Mouse (Mus musculus): ENCODE measurements around the gene Mrpl21.
A peak's percentile ranks its signal among the peaks of the same experiment; 100 is the strongest.

Gene Mrpl21

DNA sequence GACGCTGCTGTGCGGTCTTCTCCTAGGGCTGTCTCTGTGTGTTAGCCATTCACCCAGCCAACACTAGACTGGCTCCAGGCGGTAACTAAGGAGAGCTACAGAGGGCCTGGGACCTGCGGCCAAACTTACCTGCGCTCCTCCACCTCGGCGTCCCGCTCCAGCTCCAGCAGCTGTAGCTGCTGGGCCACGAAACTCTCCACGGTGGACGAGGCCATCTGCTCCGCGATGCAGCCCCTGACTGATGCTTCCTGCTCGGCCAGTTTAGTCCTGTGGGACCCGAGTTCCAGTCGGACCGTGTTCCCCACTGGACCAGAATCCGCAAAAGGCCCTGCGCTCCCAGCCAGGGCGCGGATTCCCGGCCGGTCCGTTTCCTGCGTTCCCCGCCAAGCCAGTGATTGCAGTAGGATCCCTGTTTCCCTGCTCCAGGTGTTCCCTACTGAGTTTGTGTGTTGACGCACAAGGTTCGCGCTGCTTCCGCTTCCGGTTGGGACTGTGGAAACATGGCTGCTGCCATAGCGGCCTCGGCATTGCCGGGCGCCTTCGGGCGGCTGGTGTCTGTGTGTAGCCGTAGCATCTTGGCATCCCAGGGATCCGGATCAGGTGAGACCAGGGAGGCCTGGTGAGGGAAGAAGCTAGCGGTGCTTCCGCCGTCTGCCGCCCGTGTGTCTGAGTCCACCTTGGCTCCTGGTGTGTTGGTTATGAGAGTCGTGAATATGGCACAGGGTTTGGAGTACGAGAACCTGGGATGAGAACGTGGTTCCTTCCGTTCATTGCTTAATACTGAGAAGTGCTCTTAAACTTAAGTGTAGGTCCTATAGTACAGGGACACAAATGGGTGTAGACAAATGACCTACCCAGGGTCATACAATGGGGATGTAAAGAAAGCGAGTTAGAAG, at the start of gene Mrpl21, which contains the start of gene Ighmbp2:
Gene Mrpl21, plus strand, starts transcription at position 330 of the 896 bp plus-strand sequence.
Gene Ighmbp2, minus strand, starts transcription at position 446 of the 896 bp plus-strand sequence.
- DNase-seq (ENCODE audit: extremely low spot score, low spot score), result peak; percentile 93

DNA sequence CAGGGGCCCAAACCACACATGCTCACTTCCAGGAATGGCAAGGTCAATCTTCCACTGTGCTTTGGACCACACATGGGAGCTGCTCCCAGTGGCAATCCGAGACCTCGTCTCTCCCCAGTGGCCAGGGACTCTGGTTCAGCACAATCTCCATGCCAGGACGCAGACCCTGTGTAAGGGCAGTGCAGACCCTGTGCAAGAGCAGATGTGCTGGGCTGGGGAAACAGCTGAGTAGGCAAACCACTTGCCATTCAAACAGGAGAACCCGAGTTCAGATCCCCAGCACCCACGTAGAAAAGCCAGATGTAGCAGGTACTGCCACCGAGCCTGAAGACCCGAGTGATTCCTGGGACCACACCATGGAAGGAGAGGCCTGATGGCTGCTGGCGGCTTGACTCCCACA, 22.7 kb upstream of the Mrpl21 start:
- DNase-seq (ENCODE audit: extremely low spot score, low spot score), result peak; percentile 9

DNA sequence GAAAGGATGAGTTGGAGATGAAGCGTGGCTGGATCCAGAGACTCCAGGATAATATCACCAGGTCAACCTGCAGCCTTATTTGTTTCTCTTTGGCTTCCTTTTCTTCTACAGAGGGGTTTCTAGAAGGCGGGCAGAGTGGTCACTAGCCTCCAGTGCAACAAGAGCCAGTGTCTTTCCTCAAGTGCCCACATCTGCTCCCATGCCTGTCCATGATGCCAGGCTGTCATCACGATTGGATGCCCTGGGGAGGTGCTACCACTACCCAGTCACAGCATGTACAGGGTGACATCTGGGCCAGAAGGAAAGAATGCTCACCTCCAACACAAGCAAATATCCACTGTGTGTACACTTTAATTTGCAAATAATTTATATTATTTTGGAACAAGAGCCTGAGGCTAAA, 22.1 kb upstream of the Mrpl21 start:
- peak; percentile 9 for DNase-seq (ENCODE audit: extremely low spot score, low spot score)

DNA sequence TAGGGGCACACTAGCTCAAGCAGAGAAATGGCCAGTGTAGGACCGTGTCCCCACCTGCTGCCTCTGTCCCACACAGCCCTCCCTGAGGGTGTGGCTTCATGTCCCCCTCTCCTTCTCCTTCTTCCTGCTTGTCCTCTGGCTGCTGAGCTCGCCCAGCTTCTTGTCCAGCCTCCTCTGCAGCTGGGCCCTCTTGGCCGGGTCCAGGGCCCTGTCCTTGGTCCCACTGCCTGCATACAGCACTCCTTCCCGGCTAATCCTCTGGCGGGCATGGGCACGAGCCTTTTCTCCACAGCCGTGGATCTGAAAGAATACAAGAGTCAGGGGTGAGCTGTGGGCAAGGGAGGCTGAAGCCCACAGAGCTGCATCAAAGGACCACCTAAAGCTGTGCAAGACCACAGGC, 21.4 kb upstream of the Mrpl21 start:
- DNase-seq (ENCODE audit: extremely low spot score, low spot score), result no peak

DNA sequence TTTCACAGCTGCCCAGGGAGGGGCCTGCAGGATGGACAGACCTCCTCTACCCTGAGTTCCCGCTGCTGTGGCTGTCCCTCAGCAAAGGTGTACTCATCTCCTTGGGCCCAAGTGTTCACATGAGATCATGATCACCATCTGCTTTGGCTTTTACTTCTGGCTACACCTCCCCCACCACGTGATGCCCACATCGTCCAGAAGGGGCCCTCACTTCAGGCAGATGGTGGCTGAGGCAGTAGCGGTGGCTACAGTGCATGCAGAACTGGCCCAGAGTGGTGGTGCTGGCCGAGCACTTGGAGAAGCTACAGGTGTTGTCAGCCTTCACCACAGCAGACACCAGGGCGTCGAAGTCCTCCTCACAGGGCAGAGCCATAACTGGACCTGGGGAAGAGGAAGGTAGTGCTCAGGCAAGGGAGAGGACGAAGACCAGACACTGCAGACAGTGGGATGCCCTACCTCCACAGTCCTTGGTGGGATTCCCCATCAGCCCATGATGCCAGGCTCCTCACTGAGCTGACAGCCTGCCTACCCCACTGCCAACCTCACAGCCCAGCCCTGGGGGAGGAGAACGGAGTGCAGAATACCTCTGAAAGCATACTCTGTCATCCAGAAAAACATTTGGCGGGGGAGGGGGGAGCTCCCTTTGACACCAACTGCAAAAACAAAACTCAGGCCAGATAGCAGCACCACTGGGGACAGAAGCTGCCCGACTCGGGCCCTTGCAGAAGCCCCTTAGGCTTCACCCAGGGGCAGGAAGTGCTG, 20.8 kb upstream of the Mrpl21 start:
- DNase-seq (ENCODE audit: extremely low spot score, low spot score), result no peak

DNA sequence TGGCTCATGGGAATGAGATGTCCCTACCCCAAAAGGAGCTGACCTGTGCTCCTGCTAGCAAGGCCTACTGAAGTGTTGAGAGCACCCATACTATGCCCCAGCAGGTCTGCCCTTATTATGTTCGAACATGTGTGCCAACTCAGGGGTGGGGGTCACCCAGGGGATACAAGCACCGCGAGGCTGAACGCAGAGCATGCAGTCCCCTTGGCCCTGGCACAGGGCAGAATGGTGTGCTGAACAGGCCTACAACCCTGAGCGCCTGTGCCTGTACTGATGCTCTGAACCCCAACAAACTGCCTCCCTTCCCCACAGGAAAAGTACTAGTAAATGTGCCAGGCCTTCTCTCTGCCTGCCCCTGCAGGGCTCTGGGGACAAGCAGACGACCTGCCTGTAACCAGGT, 18.4 kb upstream of the Mrpl21 start:
- DNase-seq (ENCODE audit: extremely low spot score, low spot score), result peak; percentile 10

DNA sequence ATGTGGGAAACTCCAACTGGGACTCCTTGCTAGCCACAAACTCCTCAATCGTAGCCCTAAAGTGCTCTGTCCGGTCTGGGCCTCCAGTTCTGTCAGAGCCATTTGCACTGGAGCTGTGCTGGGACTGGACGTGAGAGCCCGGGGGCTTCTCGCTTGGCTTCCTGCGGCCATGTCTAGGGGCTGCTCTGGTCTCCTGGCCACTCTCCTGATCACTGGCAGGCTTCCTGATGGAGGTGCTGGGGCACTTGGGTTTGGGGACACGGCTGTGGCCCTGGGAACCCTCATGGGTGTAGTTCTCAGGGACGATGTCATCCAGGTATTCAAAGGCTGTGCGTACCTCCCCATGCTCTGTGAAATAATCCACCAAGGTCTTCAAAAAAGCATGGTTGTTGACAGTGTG, 17.5 kb upstream of the Mrpl21 start:
- no peak for DNase-seq (ENCODE audit: extremely low spot score, low spot score)

DNA sequence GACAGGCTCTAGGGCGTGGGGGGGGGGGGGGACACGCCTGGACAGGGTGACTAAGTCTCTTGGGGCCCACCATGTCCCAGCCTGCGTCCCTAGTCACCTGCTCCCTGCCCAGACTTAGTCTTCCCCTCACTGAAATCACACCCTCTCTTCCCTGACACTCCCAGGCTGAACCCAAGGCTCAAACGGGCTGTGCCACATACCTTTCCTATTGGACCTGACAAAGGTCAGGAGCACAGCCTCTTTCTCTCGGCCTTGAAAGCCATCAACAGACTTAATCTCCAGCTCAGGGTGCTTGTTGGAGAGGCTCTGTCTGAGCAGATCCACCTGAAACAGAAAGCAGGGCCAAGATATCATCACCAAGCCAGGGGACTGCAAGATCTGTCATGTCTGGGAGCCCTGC, 16.6 kb upstream of the Mrpl21 start:
- DNase-seq (ENCODE audit: extremely low spot score, low spot score), result no peak

DNA sequence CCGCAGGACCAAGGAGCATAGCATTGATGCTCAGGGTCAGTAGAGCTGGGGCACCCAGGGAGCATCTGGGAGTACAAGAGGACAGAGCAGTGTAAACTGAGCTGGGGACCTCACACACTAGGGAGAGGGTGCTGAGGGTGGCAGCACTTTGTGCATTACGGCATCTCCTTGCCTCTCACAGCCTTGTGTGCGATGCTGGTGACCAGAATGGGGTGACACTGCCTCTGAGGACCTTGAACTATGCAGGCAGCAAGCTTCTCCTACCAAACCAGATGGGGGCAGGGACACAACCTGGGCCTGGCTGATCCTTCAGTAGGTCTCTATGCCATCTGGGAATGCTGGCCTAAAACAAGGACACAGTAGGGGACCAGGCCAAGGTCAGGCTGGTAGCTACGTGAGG, 16.0 kb upstream of the Mrpl21 start:
- no peak for DNase-seq (ENCODE audit: extremely low spot score, low spot score)

DNA sequence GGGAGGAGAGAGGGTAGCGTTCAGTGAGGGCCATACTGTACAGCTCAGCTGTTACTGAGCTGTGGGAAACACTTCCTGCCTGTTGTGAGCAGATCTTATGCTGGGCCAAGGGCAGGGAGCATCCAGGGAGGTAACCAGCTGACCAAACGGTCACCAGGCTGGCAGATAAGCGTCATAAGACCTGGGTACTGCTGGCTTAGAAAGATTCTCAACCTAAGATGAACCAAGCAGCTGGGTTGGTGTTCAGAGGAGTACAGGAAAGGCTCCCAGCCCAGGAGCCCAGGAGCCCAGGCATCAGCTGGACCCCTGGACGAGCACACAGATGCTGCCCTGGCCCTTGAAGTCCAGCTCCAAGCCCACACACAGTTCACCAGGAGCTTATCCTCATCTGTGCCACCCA, 15.4 kb upstream of the Mrpl21 start:
- DNase-seq (ENCODE audit: extremely low spot score, low spot score), result no peak

DNA sequence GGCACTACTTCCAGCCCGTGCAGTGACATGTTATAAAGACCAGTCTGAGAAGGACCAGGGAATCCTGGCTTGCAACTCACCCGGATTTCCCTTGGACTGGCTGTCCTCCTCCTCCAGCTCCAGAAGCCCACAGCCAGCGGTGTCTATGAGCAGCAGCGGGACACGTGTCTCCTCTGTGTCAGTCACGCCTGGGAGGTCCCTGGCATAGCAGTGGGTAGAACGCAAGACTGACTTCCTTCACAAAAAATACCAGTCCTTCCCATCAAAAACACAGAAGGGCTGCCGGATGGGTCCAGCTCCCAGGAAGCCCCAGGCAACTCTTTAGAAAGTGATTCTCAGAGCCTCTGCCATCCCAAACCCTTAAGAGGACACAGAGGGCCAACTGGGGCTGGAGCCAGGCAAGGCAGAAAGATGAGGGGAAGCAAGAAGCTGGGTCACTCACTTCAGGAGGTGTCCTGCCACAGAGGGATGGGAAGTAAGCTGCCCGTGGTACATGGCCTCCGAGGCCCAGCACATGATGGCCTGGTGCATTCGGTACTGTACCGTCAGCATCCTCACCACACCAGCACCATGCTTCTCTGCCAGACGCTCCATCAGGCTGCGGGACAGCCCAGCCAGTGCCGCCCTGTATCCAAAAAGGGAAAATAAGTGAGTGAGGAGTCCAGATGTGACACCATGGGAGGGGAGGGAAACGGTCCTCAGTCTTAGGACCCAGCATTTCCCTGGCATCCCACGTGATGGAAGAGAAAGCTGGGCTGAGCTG, 14.3 kb upstream of the Mrpl21 start:
- no peak for DNase-seq (ENCODE audit: extremely low spot score, low spot score)

DNA sequence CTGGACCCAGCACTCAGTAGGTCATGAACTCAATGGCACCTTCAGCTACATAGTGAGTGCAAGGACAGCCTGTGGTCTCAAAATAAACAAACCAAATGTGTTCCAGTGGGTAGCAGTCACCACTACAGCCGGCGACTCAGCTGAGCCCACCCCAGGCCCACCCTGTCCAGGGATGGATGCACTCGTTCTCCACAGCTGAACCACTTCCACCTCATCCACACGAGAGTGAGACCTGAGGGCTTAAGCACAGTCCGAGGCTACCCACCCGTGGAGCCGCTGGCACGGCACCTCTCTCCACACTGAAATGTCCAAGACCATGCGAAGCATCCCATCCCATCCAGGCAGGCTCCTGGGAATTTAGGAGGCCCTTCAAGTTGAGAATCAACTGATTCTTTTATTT, 13.4 kb upstream of the Mrpl21 start:
- DNase-seq (ENCODE audit: extremely low spot score, low spot score), result no peak

DNA sequence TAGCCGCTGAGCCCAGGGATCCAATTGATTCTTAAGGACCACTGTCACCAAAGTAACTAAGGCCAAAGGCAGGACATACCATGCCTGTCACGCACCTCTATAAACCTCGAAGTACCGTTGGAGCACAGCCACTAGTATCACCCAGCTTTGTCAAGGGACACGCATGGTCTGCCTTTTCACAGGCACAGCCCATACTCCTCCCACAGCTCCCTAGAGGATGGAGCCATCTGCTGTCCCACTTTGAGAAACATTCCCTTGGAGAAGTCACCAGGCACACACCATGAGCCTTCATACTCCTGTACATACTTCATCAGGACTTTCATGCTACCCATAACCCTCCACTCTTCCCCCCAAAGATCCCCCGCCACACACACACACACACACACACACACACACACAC, 12.9 kb upstream of the Mrpl21 start:
- no peak for DNase-seq (ENCODE audit: extremely low spot score, low spot score)

DNA sequence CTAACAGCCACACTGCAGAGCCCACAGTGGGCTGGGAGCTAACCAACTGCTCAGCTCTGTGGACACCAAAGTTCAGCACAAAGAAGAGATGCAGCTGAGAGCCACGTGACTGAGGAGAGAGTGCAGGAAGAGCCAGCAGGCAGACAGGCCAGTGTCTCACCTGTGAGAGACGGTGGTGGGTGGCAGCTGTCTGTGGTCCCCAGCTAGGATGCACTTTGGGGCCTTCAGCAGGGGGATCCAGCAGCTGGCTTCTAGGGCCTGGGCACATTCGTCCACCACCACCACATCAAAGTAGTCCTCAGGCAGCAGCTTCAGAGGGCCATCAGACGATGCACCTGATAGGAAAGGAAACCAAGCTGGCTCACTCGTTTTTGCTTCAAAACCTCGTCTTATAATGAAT, 11.3 kb upstream of the Mrpl21 start:
- DNase-seq (ENCODE audit: extremely low spot score, low spot score), result no peak

DNA sequence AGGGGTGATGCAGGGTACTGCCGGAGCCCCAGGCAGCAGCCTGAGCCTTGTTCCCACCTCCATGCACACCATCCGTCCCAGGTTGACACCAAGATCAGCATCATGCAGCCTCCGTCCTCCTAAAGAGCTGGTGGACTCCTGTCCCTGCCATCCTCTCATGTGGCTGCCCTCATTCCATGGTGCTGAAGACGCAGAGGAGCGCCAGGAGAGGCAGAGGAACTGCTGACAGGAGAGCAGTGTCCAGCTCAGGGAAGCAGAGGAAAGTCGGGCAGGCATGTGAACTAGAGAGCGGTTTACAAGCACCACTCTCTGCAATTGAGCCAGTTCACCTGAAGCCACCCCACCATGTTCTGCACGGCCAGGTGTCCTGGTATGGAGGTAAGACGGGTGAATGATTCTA, 9.4 kb upstream of the Mrpl21 start:
- DNase-seq (ENCODE audit: extremely low spot score, low spot score), result no peak

DNA sequence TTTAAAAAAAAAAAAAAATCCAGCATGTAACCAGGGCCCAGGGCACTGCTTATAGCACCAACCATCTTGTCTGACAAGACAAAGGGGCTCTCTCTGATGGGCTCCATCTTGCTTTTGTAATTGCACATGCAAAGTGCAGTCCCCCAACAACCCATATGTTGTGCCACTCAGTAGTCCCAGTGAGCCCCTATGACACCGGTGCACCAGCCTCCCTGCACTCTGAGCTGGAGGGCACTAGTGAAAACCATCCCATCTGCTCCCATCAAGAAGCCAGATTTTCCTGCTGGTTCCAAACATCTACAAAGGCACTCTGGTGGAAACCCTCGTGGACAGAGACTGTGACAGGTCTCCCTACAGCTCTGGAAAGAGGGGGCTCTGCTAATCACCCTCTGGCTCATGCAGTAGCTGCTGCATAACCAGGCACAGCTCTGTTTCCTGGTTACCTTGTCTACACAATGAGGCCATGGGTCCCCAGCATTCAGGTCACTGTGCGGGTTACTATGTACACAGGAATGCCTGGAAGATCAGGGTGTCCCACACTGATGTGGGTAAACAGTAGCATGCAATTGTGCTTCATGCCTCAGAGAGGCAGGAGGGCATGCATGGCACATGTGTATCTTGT, 6.8 kb upstream of the Mrpl21 start:
- no peak for DNase-seq (ENCODE audit: extremely low spot score, low spot score)

DNA sequence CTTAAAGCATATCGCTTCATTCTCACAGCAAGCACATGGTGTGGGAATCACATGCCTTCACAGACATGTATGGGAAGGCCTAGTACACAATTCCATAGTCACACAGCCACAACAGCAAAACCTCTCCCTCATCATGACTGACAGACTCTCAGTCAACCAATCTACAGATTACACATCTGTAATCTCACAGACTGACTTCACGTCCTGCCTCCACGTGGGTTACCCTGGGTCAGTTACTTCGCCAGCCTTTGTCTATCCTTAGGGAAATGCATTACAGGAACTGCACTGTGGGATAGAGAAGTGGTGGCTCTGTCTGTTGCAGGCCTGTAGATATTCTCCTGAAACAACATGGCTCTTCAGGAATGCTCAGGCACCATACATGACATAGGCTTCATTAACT, 815 bp upstream of the Mrpl21 start:
- no peak for DNase-seq (ENCODE audit: extremely low spot score, low spot score)

DNA sequence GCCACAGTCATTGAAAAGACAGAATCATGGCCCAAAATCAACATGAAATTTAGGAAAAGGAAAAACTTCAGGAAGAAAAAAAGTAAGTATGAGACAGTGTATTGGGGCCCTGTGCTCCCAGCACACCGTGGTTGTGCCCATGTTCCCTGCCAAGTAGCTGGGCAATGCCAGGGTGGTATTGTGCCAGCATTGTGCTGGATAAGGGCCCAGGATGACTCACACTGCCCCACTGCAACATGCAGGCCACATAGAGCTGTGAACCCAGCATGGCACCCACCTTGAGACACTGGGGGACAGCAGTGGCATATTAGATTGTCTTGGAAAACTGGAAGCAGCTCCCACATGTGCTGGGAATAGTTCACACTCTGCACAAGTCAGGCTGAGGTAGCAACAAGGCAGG, 6.3 kb downstream of the Mrpl21 start:
- no peak for DNase-seq (ENCODE audit: extremely low spot score, low spot score)

DNA sequence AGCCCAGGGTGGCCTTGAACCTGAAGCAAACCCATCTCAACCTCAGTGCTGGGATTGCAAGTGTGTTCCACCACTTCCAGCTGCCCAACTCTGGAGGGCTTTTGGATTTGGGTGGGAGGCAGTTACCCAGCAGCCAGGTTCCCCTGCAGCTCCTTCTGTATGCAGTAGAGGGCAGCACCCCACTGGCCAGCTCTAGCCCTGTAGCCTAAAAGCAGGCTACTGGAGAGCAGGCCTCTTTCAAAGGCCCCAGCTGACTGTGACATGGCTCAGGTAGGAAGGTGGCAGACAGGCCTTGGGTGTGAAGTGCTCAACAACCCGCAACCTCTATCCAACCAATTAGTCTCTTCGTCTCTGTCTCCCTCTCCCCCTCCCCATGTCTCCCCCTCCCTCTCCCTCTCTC, 9.3 kb downstream of the Mrpl21 start:
- DNase-seq (ENCODE audit: extremely low spot score, low spot score), result peak; percentile 47

DNA sequence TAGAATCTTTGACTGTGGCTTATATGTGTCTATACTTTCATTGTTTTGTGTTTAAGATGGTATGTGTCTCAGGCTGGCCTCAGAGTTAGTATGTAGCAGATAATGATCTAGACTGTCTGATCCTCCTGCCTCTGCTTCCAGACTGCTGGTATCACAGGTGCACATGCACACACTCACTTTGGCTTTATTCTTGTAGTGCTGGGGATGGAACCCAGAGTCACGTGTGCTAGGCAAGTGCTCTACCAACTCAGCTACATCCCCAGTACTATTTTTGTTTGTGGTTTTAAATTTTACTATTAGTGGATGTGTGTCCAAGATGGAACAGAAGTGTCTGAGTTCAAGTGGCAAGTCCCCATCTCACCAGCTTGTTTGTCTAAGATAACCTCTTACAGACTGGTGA, 10.3 kb downstream of the Mrpl21 start:
- DNase-seq (ENCODE audit: extremely low spot score, low spot score), result no peak

DNA sequence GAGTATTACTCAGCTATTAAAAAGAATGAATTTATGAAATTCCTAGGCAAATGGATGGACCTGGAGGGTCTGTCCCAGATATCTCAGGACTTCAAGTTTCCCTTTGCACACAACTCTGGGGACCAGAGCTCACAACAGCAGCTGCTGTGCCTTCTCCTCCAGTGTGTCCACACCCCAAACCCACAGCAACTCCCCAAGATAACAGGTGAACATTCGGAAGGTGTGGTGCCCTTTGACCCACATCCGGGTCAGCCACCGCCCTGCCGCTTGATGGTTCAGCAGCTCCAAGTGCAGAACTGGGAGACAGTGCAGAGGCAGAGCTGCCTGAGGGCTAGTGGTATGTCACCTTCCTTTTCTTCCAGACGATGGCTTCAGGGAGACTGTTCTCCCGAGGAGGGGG, 12.5 kb downstream of the Mrpl21 start:
- no peak for DNase-seq (ENCODE audit: extremely low spot score, low spot score)

Data from neural tube, embryonic 10.5 days (tissue).